Mouse (Mus musculus) forebrain, embryonic 14.5 days (tissue): ENCODE measurements at regions not wholly inside any gene's neighbourhood (a gene's known extent, or its start where the extent isn't known, plus 50 kb on each side); places are given as distances from the start of the nearest gene placed in this dataset.

Experiments used
- ATAC-seq: fragments of 200-750 bp; cut with Nextera tagmentation; 2 replicates; pipeline ENCODE4 v1.8.0; 2017; ENCODE audit warnings: mild to moderate bottlenecking, moderate library complexity
- DNase-seq: peaks from one replicate; pipeline ENCODE4 v3.0.0-alpha.2; 2015; ENCODE audit warnings: low spot score
- H3K27ac ChIP-seq: fragments of 300-500 bp; sonication (generic); 2 replicates; pipeline ENCODE4 v1.5.1; 2014; ENCODE audit warnings: low read depth, mild to moderate bottlenecking, control low read depth, low read length, moderate library complexity
- H3K27me3 ChIP-seq: fragments of 300-500 bp; sonication (generic); replicated peaks from 2 replicates; pipeline ENCODE4 v1.6.1; 2014; ENCODE audit warnings: low read length, control low read depth, mixed read lengths; ENCODE audit not compliant: control insufficient read depth, insufficient read depth
- H3K36me3 ChIP-seq: fragments of 300-500 bp; sonication (generic); 2 replicates; pipeline ENCODE4 v1.6.1; 2014; ENCODE audit warnings: low read length, control low read depth; ENCODE audit not compliant: control insufficient read depth, insufficient read depth
- H3K4me1 ChIP-seq: fragments of 300-500 bp; sonication (generic); 2 replicates; pipeline ENCODE4 v1.6.1; 2014; ENCODE audit warnings: antibody characterized with exemption, low read length, control low read depth; ENCODE audit not compliant: control insufficient read depth, insufficient read depth
- H3K4me2 ChIP-seq: fragments of 300-500 bp; sonication (generic); 2 replicates; pipeline ENCODE4 v1.6.1; 2014; ENCODE audit warnings: mild to moderate bottlenecking, control low read depth, low read length
- H3K4me3 ChIP-seq: fragments of 300-500 bp; sonication (generic); 2 replicates; pipeline ENCODE4 v1.5.1; 2014; ENCODE audit warnings: low read depth, low read length, control low read depth
- H3K9ac ChIP-seq: fragments of 300-500 bp; sonication (generic); 2 replicates; pipeline ENCODE4 v1.6.1; 2014; ENCODE audit warnings: mild to moderate bottlenecking, low read length, control low read depth, moderate library complexity
- H3K9me3 ChIP-seq: fragments of 300-500 bp; sonication (generic); replicated peaks from 2 replicates; pipeline ENCODE4 v1.6.1; 2016; ENCODE audit warnings: low read length, control low read depth, mixed read lengths; ENCODE audit not compliant: control insufficient read depth
- WGBS: fragments of 180-500 bp; shearing (Covaris S2); extraction: QIAGEN DNeasy Blood & Tissue Kit; methylation state at CpG from one replicate; pipeline ENCODE4 v1.1.7; 2014; 5-methylcytosine and 5-hydroxymethylcytosine counted together

- H3K4me3 ChIP-seq, result no peak overlapping the region
- no peaks in the 10 kb centered on the region for H3K4me1 ChIP-seq
- no peak overlapping the region for H3K27ac ChIP-seq
- no peaks in the 10 kb centered on the region for H3K36me3 ChIP-seq
- peak; percentile 67; the same call in 1 of the 2 replicates for ATAC-seq
- H3K27me3 ChIP-seq, result no peaks in the 10 kb centered on the region
- H3K9me3 ChIP-seq, result no peaks in the 10 kb centered on the region
- 43% methylated on average over 3 of the region's 3 CpGs for WGBS
- H3K9ac ChIP-seq, result no peak overlapping the region
- peak; percentile 70 for DNase-seq
- H3K4me2 ChIP-seq, result no peak overlapping the region
Observed at GRCm38 (mm10) chr4:75827082-75827711, 549.1 kb upstream of the Dmac1 start.

DNA sequence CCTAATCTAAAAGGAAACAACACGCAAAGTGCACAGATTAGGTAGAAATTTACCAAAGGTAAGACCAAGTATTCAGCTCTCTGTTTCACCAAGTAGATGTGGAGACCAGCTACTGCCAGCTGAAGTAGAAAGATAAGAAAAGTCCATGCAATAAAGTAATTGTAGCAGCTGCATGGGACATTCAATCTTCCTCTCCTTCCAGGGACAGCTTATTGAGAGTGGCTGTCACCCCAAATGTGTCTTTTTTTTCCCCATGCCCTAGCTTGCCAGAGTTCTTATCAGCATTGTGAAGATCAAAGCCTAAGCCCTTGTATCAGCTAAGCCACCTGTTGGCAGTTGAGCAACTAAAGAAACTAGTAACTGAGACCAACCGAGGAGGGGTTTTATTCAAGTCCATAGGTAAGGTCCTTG, 541.1 kb upstream of the Dmac1 start:
- 78% methylated on average over 2 of the region's 2 CpGs for WGBS
- Histone ChIP-seq H3K27me3 (no peaks in the 10 kb centered on the region), H3K4me3 (no peak overlapping the region), H3K4me2 (no peak overlapping the region), H3K27ac (no peak overlapping the region), H3K9ac (no peak overlapping the region), H3K4me1 (no peaks in the 10 kb centered on the region), H3K36me3 (no peaks in the 10 kb centered on the region), H3K9me3 (no peaks in the 10 kb centered on the region)
- ATAC-seq, result no peak
- no peak for DNase-seq

- 93% methylated on average over 4 of the region's 4 CpGs for WGBS
- no peak for DNase-seq
Observed at GRCm38 (mm10) chr4:75816026-75816425, 537.9 kb upstream of the Dmac1 start.

DNA sequence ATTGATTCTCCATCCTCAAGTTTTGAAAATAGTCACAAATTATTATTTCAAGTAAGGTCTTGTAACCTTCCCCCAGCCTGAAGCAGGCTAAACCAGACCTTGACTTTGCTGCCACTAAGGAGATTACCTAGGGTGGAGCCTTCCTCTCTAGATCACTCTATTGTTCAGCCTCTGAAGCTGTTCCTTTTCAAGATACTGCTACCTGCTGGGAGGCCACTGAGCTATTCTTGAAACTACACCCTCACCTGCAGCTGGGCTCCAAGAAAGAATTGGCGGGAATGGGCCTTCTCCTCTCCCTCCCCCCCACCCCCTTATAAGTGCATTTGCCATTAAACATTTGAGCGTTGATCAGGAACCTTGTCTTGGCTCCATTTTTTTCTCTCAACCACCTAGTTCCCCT, 534.2 kb upstream of the Dmac1 start:
- Histone ChIP-seq H3K9ac (no peak overlapping the region), H3K27me3 (no peaks in the 10 kb centered on the region), H3K9me3 (no peaks in the 10 kb centered on the region), H3K4me1 (no peaks in the 10 kb centered on the region), H3K4me2 (no peak overlapping the region), H3K36me3 (no peaks in the 10 kb centered on the region), H3K27ac (no peak overlapping the region), H3K4me3 (no peak overlapping the region)
- DNase-seq, result no peak
- 22% methylated on average over 2 of the region's 2 CpGs for WGBS
- ATAC-seq, result no peak

More at GRCm38 (mm10) chr4:75816026-75816425, 537.9 kb upstream of the Dmac1 start:
- Histone ChIP-seq H3K27ac (no peak overlapping the region), H3K4me1 (no peaks in the 10 kb centered on the region), H3K9me3 (no peaks in the 10 kb centered on the region), H3K36me3 (no peaks in the 10 kb centered on the region), H3K9ac (no peak overlapping the region), H3K4me2 (no peak overlapping the region), H3K4me3 (no peak overlapping the region), H3K27me3 (no peaks in the 10 kb centered on the region)
- no peak for ATAC-seq

DNA sequence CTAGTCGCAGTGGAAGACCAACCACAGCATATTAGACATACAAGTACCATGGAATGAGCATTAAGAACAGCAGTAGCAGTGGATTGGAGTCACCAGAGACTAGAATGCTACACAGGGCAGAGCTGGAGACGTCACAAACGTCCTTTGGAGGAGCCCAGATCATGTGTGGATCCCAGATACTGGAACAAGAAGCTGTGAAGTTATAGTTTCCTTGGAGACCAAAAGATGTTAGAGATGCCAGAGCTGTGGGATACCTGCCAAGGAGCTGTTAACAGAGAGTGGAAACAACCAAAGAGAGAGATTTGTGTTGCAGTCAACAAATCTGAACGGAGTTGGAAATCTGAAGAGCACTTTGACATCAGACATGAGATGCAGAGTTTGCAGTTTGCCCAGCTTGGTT, 523.8 kb upstream of the Dmac1 start:
- no peak overlapping the region for H3K27ac ChIP-seq
- ATAC-seq, result peak; percentile 42; the same call in 1 of the 2 replicates
- WGBS, result 86% methylated on average over 4 of the region's 4 CpGs

DNA sequence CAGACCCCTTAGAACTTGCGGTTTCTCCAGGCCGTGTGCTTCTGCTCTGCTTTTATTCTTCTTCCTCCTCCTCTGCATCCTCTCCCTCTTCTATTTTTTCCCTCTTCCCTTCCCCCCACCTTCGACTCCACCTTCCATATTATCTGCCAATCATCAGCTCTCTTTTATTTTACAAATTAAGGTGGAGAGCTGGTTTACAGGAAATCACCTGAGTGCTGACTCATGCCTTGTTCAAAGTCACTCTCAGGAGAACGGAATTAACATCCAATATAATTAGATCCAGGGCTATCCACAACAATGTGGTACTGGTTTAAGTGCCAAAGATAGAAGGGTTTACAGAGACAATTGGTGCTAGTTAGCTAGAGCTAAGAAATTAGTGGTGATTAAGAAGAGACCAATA, 523.1 kb upstream of the Dmac1 start:
- Histone ChIP-seq H3K27ac (no peak overlapping the region), H3K4me3 (no peak overlapping the region), H3K4me2 (no peak overlapping the region), H3K9ac (no peak overlapping the region), H3K9me3 (no peaks in the 10 kb centered on the region), H3K27me3 (no peaks in the 10 kb centered on the region), H3K36me3 (no peaks in the 10 kb centered on the region), H3K4me1 (no peaks in the 10 kb centered on the region)
- 71% methylated on average over 4 of the region's 4 CpGs for WGBS
- no peak for ATAC-seq
- DNase-seq, result no peak

More for the DNA sequence above, 523.8 kb upstream of the Dmac1 start:
- Histone ChIP-seq H3K4me3 (no peak overlapping the region), H3K9ac (no peak overlapping the region), H3K27me3 (no peaks in the 10 kb centered on the region), H3K9me3 (no peaks in the 10 kb centered on the region), H3K36me3 (no peaks in the 10 kb centered on the region), H3K4me1 (no peaks in the 10 kb centered on the region), H3K4me2 (no peak overlapping the region)
- DNase-seq, result peak; percentile 60

GRCm38 (mm10) chr4:75791789-75792188, 513.7 kb upstream of the Dmac1 start:
- no peaks in the 10 kb centered on the region for H3K4me1 ChIP-seq
- H3K9ac ChIP-seq, result no peak overlapping the region
- no peaks in the 10 kb centered on the region for H3K36me3 ChIP-seq
- no peak overlapping the region for H3K27ac ChIP-seq
- no peak overlapping the region for H3K4me2 ChIP-seq
- ATAC-seq (no peak), DNase-seq (no peak)
- H3K27me3 ChIP-seq, result no peaks in the 10 kb centered on the region
- H3K9me3 ChIP-seq, result no peaks in the 10 kb centered on the region
- no peak overlapping the region for H3K4me3 ChIP-seq

DNA sequence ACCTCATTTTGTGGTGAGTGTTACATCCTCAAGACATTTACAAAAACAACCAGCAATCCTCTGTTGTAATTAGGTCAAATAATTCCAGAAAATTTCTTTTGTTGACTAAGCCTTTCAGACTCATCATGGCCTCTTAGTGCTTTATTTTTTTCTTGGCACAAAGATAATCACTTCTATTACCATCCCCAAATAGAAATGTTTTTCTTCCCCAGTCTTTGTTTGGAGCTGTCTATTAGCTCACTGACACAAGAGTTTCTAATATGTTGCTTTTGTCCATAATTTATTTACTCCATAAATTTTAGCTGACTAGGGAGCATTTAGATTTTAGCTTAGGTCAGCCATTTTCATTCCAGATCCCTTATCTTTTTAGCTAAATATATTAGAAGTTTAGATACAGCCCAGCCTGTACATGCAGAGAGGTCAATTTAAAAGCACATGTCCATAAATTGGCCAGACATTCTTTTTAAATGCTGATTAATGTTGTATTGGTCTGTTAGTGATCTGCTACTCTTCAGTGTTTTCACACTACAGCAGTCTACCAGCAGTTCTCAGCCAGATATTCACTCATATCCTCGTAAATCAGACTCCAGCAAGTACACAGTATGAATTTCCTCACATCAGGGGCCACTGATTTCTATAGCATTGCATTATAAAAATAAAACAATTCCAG, 513.0 kb upstream of the Dmac1 start:
- no peak for DNase-seq
- Histone ChIP-seq H3K9me3 (no peaks in the 10 kb centered on the region), H3K9ac (no peak overlapping the region)

GRCm38 (mm10) chr4:75787405-75787804, 509.3 kb upstream of the Dmac1 start:
- WGBS, result 15% methylated on average over 3 of the region's 3 CpGs
- H3K4me2 ChIP-seq, result no peak overlapping the region
- ATAC-seq (no peak), DNase-seq (no peak)
- no peak overlapping the region for H3K9ac ChIP-seq
- H3K27me3 ChIP-seq, result no peaks in the 10 kb centered on the region
- H3K36me3 ChIP-seq, result no peaks in the 10 kb centered on the region
- no peaks in the 10 kb centered on the region for H3K4me1 ChIP-seq
- no peak overlapping the region for H3K27ac ChIP-seq
- H3K4me3 ChIP-seq, result no peak overlapping the region
- H3K9me3 ChIP-seq, result no peaks in the 10 kb centered on the region

More for the DNA sequence above, 513.0 kb upstream of the Dmac1 start:
- ATAC-seq, result no peak
- H3K27ac ChIP-seq, result no peak overlapping the region
- WGBS, result 88% methylated on average over 1 of the region's 1 CpGs
- H3K27me3 ChIP-seq, result no peaks in the 10 kb centered on the region
- H3K4me3 ChIP-seq, result no peak overlapping the region
- H3K4me1 ChIP-seq, result no peaks in the 10 kb centered on the region
- no peak overlapping the region for H3K4me2 ChIP-seq
- H3K36me3 ChIP-seq, result no peaks in the 10 kb centered on the region
